Mouse (Mus musculus): ENCODE results near the gene Iqcc. TPM values are rescaled to one million over a fixed set of nuclear protein-coding genes. Genes with fewer than 3 reads are reported as not detected.
A peak's percentile ranks its signal among the peaks of the same experiment; 100 is the strongest.

The Iqcc gene
- total and polyA plus RNA-seq, 3 experiments: 13.0 to 30.9 (median 19.7) TPM

DNA sequence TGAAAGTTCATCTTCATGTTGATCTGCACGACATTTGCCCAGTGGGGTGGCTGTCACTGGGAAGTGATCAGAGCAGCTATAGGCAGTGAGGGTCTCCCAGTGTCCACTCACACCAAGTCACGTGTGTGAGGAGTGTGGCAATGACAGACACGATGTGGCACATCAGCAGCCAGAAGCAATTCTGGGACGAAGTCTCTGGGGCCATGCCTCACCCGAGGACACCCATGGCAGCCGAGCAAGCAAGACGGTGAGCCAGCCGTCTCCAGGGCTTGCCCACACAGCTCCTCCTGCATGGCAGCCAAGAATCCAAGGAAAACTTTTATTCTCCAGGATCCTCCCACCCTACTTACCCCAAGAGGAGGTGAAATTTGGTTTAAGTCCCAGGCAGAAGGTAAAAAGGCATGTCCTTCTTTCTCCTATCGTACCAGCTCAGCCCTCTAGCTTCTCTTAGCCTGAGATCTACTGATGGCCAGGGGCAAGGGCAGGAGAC, 3.1 kb downstream of the Iqcc start:
- intact Hi-C loops (cut with DNase I): loop anchor here (5.0 kb wide), 1 partner anchor 284 kb away; no protein-coding TSS in a partner anchor
- Histone ChIP-seq H3K27me3 (ENCODE audit: control insufficient read depth, insufficient read depth, low read length) (no peaks in the 10 kb centered on the region), H3K36me3 (ENCODE audit: control insufficient read depth, insufficient read depth, low read length) (no peaks in the 10 kb centered on the region), H3K4me1 (ENCODE audit: control insufficient read depth, insufficient read depth, low read length) (peaks cover 8% of the 10 kb centered on the region), H3K27ac (no peak overlapping the region), H3K9ac (ENCODE audit: low read depth, low read length) (no peak overlapping the region), H3K4me3 (no peak overlapping the region), H3K79me2 (replicated peaks; ENCODE audit: control insufficient read depth, insufficient read depth, low read length) (no peaks in the 10 kb centered on the region)
- 85% methylated on average over 9 of the region's 9 CpGs for WGBS
- TF ChIP-seq CTCF (IDR thresholded peaks at IDR 0.05) (no peak), POLR2A (IDR thresholded peaks at IDR 0.05; ENCODE audit: insufficient read depth, low read depth, low read length) (no peak), EP300 (IDR thresholded peaks at IDR 0.05; ENCODE audit: insufficient read depth, low read depth, low read length) (no peak)
- DNase-seq: no peak

DNA sequence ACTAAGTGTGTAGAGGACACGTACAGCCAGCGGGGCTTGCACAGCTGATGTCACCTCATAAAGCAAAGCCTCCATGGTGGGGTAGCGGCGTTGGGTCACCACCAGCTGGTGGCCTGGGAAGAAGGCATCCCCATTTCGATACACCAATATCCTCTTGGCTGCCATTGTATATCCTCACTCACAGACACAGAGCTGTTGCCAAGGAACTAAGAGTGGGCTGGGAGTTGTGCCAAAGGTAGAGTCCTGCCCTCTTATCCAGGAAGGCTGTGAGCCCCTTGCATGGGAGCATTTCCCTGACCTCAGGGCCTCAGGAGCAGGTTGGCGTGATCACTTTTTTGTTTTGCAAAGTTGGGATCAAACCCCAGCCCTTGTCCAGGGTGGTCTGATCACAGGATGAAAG, 4.8 kb downstream of the Iqcc start, which contains the start of gene Dcdc2b:
Gene Dcdc2b, minus strand, starts transcription at position 165 of the 400 bp plus-strand sequence.
- no peak within 1 kb of the TSS; the same call in 1 of the 2 replicates for H3K27ac ChIP-seq
- H3K9ac ChIP-seq (ENCODE audit: low read depth, low read length): no peak within 1 kb of the TSS
- H3K27me3 ChIP-seq (ENCODE audit: control insufficient read depth, insufficient read depth, low read length): no peaks in the 10 kb centered on the region

DNA sequence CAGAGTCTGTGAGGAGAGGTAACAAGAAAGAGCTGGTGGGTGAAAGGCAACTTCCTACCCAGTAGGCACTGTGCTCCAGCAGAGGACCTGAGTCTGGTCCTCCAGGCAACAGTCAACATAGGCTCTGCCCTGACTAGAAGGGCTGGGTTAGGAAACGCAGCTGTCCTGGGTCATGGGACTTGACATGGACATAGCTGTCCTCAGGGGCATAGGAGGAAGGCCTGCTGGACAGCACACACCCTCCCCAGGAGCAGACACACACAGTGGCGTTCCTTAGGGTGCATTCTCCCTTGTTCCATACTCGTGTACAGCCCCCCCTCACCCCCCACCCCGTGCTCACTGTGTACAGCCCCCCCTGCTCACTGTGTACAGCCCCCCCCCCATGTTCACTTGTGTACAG, 8.4 kb downstream of the Iqcc start:
- Histone ChIP-seq H3K4me1 (ENCODE audit: control insufficient read depth, insufficient read depth, low read length) (no peaks in the 10 kb centered on the region; the same call in 1 of the 2 replicates), H3K9ac (ENCODE audit: low read depth, low read length) (no peak overlapping the region), H3K36me3 (ENCODE audit: control insufficient read depth, insufficient read depth, low read length) (no peaks in the 10 kb centered on the region), H3K27me3 (ENCODE audit: control insufficient read depth, insufficient read depth, low read length) (no peaks in the 10 kb centered on the region), H3K79me2 (replicated peaks; ENCODE audit: control insufficient read depth, insufficient read depth, low read length) (no peaks in the 10 kb centered on the region), H3K4me3 (no peak overlapping the region), H3K27ac (no peak overlapping the region)
- no peak for DNase-seq
- intact Hi-C loops (cut with DNase I): no loop called here
- TF ChIP-seq POLR2A (IDR thresholded peaks at IDR 0.05; ENCODE audit: insufficient read depth, low read depth, low read length): no peak
- TF ChIP-seq CTCF (IDR thresholded peaks at IDR 0.05): no peak
- no peak for TF ChIP-seq EP300 (IDR thresholded peaks at IDR 0.05; ENCODE audit: insufficient read depth, low read depth, low read length)
- WGBS: 48% methylated on average over 4 of the region's 4 CpGs

More for the DNA sequence above, 4.8 kb downstream of the Iqcc start, which contains the start of gene Dcdc2b:
- Histone ChIP-seq H3K4me1 (ENCODE audit: control insufficient read depth, insufficient read depth, low read length) (peaks cover 4% of the 10 kb centered on the region; the same call in 1 of the 2 replicates), H3K36me3 (ENCODE audit: control insufficient read depth, insufficient read depth, low read length) (no peaks in the 10 kb centered on the region), H3K4me3 (no peak within 1 kb of the TSS), H3K79me2 (replicated peaks; ENCODE audit: control insufficient read depth, insufficient read depth, low read length) (no peaks in the 10 kb centered on the region)
- DNase-seq: peak; percentile 55 to 58
- intact Hi-C loops (cut with DNase I): no loop called here
- WGBS: 43% methylated on average over 6 of the region's 6 CpGs
- TF ChIP-seq CTCF (IDR thresholded peaks at IDR 0.05) (no peak), EP300 (IDR thresholded peaks at IDR 0.05; ENCODE audit: insufficient read depth, low read depth, low read length) (no peak), POLR2A (IDR thresholded peaks at IDR 0.05; ENCODE audit: insufficient read depth, low read depth, low read length) (0 out of 2 replicates have a peak, but pooled peaks have one; percentile 8)

DNA sequence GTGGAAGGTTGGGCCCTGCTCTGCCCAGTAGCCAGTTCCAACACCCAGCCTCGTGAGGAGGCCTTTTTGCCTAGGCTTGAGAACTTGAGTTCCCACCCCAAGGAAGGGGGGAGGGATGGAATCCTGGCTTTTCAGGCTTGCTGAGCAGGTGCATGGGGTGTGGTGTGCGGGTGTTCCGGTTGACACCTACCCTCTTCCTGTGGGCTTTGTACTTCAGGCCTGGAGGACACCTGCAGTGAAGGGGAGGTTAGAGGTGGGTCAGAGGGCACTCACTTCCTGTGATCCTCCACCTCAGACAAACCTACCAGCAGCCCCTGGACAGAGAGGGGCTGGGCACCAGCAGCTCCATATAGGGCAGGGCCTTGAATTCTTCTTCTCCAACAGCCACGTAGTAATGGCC, 8.9 kb downstream of the Iqcc start:
- no peak overlapping the region for H3K27ac ChIP-seq
- WGBS: 73% methylated on average over 4 of the region's 4 CpGs

DNA sequence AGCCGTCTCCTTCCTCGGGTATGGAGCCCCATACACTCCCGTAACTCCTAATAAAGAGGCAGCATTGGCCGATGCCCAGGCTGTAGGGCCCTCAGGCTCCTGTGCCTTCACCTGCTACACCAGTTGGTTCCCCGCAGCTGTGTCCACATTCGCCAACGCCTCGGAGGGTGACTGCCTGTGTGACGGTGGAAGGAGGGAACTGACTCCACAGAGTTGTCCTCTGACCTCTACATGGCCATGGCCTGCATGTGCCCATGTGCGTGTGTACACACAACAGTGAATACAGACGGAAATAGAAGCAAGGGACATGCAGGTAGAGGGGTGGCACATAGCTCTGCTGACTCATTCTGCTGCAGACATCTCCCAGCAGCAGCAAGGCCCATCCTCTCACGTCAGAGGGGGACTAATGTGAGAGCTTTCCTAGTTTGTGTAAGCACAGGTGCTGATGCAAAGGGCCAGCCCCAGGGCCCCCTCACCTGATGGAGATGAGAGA, 9.7 kb downstream of the Iqcc start:
- H3K4me1 ChIP-seq (ENCODE audit: control insufficient read depth, insufficient read depth, low read length): no peaks in the 10 kb centered on the region; the same call in 1 of the 2 replicates
- DNase-seq: no peak
- H3K27ac ChIP-seq: no peak overlapping the region
- H3K79me2 ChIP-seq (replicated peaks; ENCODE audit: control insufficient read depth, insufficient read depth, low read length): no peaks in the 10 kb centered on the region
- TF ChIP-seq EP300 (IDR thresholded peaks at IDR 0.05; ENCODE audit: insufficient read depth, low read depth, low read length): no peak
- TF ChIP-seq CTCF (IDR thresholded peaks at IDR 0.05): no peak
- no peak for TF ChIP-seq POLR2A (IDR thresholded peaks at IDR 0.05; ENCODE audit: insufficient read depth, low read depth, low read length)
- 75% methylated on average over 12 of the region's 12 CpGs for WGBS
- intact Hi-C loops (cut with DNase I): loop anchor here (2.0 kb wide), 2 partner anchors 24 to 60 kb away; no protein-coding TSS in a partner anchor
- no peaks in the 10 kb centered on the region for H3K27me3 ChIP-seq (ENCODE audit: control insufficient read depth, insufficient read depth, low read length)
- no peak overlapping the region for H3K9ac ChIP-seq (ENCODE audit: low read depth, low read length)
- H3K36me3 ChIP-seq (ENCODE audit: control insufficient read depth, insufficient read depth, low read length): no peaks in the 10 kb centered on the region
- H3K4me3 ChIP-seq: no peak overlapping the region

More for the DNA sequence above, 8.9 kb downstream of the Iqcc start:
- no peaks in the 10 kb centered on the region for H3K79me2 ChIP-seq (replicated peaks; ENCODE audit: control insufficient read depth, insufficient read depth, low read length)
- H3K4me3 ChIP-seq: no peak overlapping the region
- no peaks in the 10 kb centered on the region; the same call in 1 of the 2 replicates for H3K4me1 ChIP-seq (ENCODE audit: control insufficient read depth, insufficient read depth, low read length)
- TF ChIP-seq CTCF (IDR thresholded peaks at IDR 0.05): no peak
- TF ChIP-seq POLR2A (IDR thresholded peaks at IDR 0.05; ENCODE audit: insufficient read depth, low read depth, low read length): no peak
- TF ChIP-seq EP300 (IDR thresholded peaks at IDR 0.05; ENCODE audit: insufficient read depth, low read depth, low read length): no peak
- intact Hi-C loops (cut with DNase I): no loop called here
- H3K27me3 ChIP-seq (ENCODE audit: control insufficient read depth, insufficient read depth, low read length): no peaks in the 10 kb centered on the region
- H3K9ac ChIP-seq (ENCODE audit: low read depth, low read length): no peak overlapping the region
- DNase-seq: no peak
- H3K36me3 ChIP-seq (ENCODE audit: control insufficient read depth, insufficient read depth, low read length): no peaks in the 10 kb centered on the region

DNA sequence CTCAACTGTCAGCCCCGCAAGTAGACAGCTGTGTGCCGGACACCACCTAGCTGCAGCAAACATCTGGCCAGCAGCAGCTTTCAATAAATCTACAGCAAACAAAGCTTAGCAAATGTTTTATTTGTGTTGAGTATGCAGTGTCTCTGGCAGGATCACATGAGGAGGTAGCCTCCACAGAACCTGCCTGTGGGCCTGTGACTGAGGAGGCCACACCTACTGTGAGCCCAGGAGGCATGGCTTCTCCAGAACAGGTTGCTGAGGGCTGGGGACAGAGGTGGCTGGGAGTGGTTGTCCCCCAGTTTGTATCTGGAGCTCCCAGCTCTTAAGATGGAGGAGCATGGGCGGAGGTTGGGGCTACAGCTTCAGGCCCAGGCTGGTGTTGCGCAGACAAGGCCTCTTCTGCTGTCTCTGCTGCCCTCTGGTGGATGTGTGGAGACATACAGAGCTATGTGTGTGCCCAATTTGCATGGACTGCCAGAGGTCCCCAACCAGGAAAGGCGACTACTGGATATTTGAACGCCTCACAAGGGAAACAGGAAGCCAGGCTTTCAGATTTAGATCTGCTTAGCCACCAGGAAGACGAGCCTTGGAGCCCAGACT, 10.4 kb downstream of the Iqcc start:
- no peak overlapping the region for H3K27ac ChIP-seq
- intact Hi-C loops (cut with DNase I): loop anchor here (2.0 kb wide), 2 partner anchors 24 to 60 kb away; no protein-coding TSS in a partner anchor
- 33% methylated on average over 7 of the region's 7 CpGs for WGBS

More for the DNA sequence above, 10.4 kb downstream of the Iqcc start:
- H3K79me2 ChIP-seq (replicated peaks; ENCODE audit: control insufficient read depth, insufficient read depth, low read length): no peaks in the 10 kb centered on the region
- no peaks in the 10 kb centered on the region for H3K36me3 ChIP-seq (ENCODE audit: control insufficient read depth, insufficient read depth, low read length)
- H3K9ac ChIP-seq (ENCODE audit: low read depth, low read length): no peak overlapping the region
- no peak overlapping the region for H3K4me3 ChIP-seq
- no peaks in the 10 kb centered on the region for H3K27me3 ChIP-seq (ENCODE audit: control insufficient read depth, insufficient read depth, low read length)
- no peaks in the 10 kb centered on the region; the same call in 1 of the 2 replicates for H3K4me1 ChIP-seq (ENCODE audit: control insufficient read depth, insufficient read depth, low read length)
- TF ChIP-seq CTCF (IDR thresholded peaks at IDR 0.05): peak; percentile 87
- TF ChIP-seq EP300 (IDR thresholded peaks at IDR 0.05; ENCODE audit: insufficient read depth, low read depth, low read length): peak; percentile 91
- TF ChIP-seq POLR2A (IDR thresholded peaks at IDR 0.05; ENCODE audit: insufficient read depth, low read depth, low read length): 0 out of 2 replicates have a peak, but pooled peaks have one; percentile 33
- peak; percentile 74 to 77 for DNase-seq
